In genomic region chr7:29340247-29340646, GRCm38 (mm10) we compare ENCODE assay signal across 22 mouse cellular contexts. TPM values are rescaled to one million over a fixed set of nuclear protein-coding genes. Genes with fewer than 3 reads are reported as not detected.
DNase-seq lines count a peak whose midpoint lies in the region; ATAC-seq and TF ChIP-seq lines count a peak whose summit lies in the region.
"Had no signal": no experiment of that assay in that cellular context is flagged by ENCODE, and none has a peak within 500 bp of the region (broad histone marks: within the 10 kb centered on the region; RNA-seq: fewer than 3 reads in every experiment).

No protein-coding gene starts in this region.

- peaks cover 12% of the 10 kb centered on the region for H3K4me1 ChIP-seq in heart, embryonic 11.5 days (ENCODE audit: control insufficient read depth, insufficient read depth, low read length)
- no peaks in the 10 kb centered on the region for H3K4me1 ChIP-seq in testis, adult 2 months (ENCODE audit: control insufficient read depth, insufficient read depth, low read length)
- peaks cover 86% of the 10 kb centered on the region for H3K4me1 ChIP-seq in liver, embryonic 13.5 days (replicated peaks)
- no peaks in the 10 kb centered on the region for H3K4me1 ChIP-seq in hindbrain, postnatal 0 days (ENCODE audit: insufficient read depth, low read length)

- no peak overlapping the region for H3K27ac ChIP-seq in heart, embryonic 11.5 days (ENCODE audit: low read depth, low read length)
- H3K27ac ChIP-seq in testis, adult 2 months (ENCODE audit: control insufficient read depth, insufficient read depth, low read depth, low read length) = peak overlapping the region; percentile 56
- peak overlapping the region; percentile 91 for H3K27ac ChIP-seq in liver, embryonic 13.5 days
- H3K27ac ChIP-seq in hindbrain, postnatal 0 days = no peak overlapping the region
- H3K27ac ChIP-seq: embryonic facial prominence, embryonic 12.5 days; forebrain, embryonic 12.5 days; hindbrain, embryonic 12.5 days had no signal

- no peak overlapping the region for H3K9ac ChIP-seq in heart, embryonic 11.5 days (ENCODE audit: low read depth, low read length)
- H3K9ac ChIP-seq in liver, embryonic 13.5 days = peak overlapping the region; percentile 73; the same call in 1 of the 2 replicates
- H3K9ac ChIP-seq in hindbrain, postnatal 0 days (replicated peaks; ENCODE audit: low read length) = no peak overlapping the region
- H3K9ac ChIP-seq: embryonic facial prominence, embryonic 12.5 days; forebrain, embryonic 12.5 days; forebrain, postnatal 0 days; hindbrain, embryonic 12.5 days had no signal

- TF ChIP-seq POLR2A in testis, adult 2 months (IDR thresholded peaks at IDR 0.05; ENCODE audit: control insufficient read depth, low read depth, low read length) = no peak

- H3K4me3 ChIP-seq in heart, embryonic 11.5 days (ENCODE audit: low read depth, low read length) = no peak overlapping the region
- H3K4me3 ChIP-seq in testis, adult 2 months (ENCODE audit: control insufficient read depth, low read depth, low read length) = no peak overlapping the region
- H3K4me3 ChIP-seq in liver, embryonic 13.5 days (replicated peaks) = no peak overlapping the region
- no peak overlapping the region for H3K4me3 ChIP-seq in hindbrain, postnatal 0 days (ENCODE audit: low read length)
- H3K4me3 ChIP-seq: embryonic facial prominence, embryonic 12.5 days; forebrain, embryonic 12.5 days; hindbrain, embryonic 12.5 days had no signal

- WGBS in heart, embryonic 11.5 days (ENCODE audit: insufficient replicate concordance) = 88% methylated on average over 9 of the region's 9 CpGs
- WGBS in liver, embryonic 13.5 days (ENCODE audit: insufficient replicate concordance) = 80% methylated on average over 9 of the region's 9 CpGs
- WGBS in hindbrain, postnatal 0 days = 90% methylated on average over 9 of the region's 9 CpGs

- no peaks in the 10 kb centered on the region for H3K36me3 ChIP-seq in heart, embryonic 11.5 days (ENCODE audit: control insufficient read depth, insufficient read depth, low read length)
- no peaks in the 10 kb centered on the region for H3K36me3 ChIP-seq in testis, adult 2 months (ENCODE audit: control insufficient read depth, insufficient read depth, low read length)
- H3K36me3 ChIP-seq in liver, embryonic 13.5 days = 0 out of 2 replicates have a peak, but pooled peaks cover 3% of the 10 kb centered on the region
- peaks cover 12% of the 10 kb centered on the region; the same call in 1 of the 2 replicates for H3K36me3 ChIP-seq in hindbrain, postnatal 0 days (ENCODE audit: insufficient read depth, low read length)
- H3K36me3 ChIP-seq: forebrain, embryonic 12.5 days had no signal

- TF ChIP-seq CTCF in testis, adult 2 months (IDR thresholded peaks at IDR 0.05; ENCODE audit: control insufficient read depth, insufficient read depth, insufficient replicate concordance, low read depth, low read length) = no peak
- TF ChIP-seq CTCF in hindbrain, postnatal 0 days (IDR thresholded peaks at IDR 0.05; ENCODE audit: low read depth) = no peak

- H3K9me3 ChIP-seq in heart, embryonic 11.5 days (replicated peaks; ENCODE audit: control insufficient read depth, low read length) = no peaks in the 10 kb centered on the region
- H3K9me3 ChIP-seq in liver, embryonic 13.5 days (replicated peaks) = no peaks in the 10 kb centered on the region
- no peaks in the 10 kb centered on the region for H3K9me3 ChIP-seq in hindbrain, postnatal 0 days (ENCODE audit: low read length)
- H3K9me3 ChIP-seq: embryonic facial prominence, embryonic 12.5 days; forebrain, embryonic 12.5 days; hindbrain, embryonic 12.5 days had no signal

- no peaks in the 10 kb centered on the region for H3K27me3 ChIP-seq in heart, embryonic 11.5 days (ENCODE audit: control insufficient read depth, insufficient read depth, low read length)
- no peaks in the 10 kb centered on the region for H3K27me3 ChIP-seq in testis, adult 2 months (ENCODE audit: control insufficient read depth, insufficient read depth, low read length)
- H3K27me3 ChIP-seq in liver, embryonic 13.5 days = no peaks in the 10 kb centered on the region
- H3K27me3 ChIP-seq in hindbrain, postnatal 0 days (ENCODE audit: insufficient read depth, low read length) = no peaks in the 10 kb centered on the region
- H3K27me3 ChIP-seq: embryonic facial prominence, embryonic 12.5 days; forebrain, embryonic 12.5 days; hindbrain, embryonic 12.5 days; Patski had no signal

- ATAC-seq in heart, embryonic 11.5 days (replicated peaks; ENCODE audit: insufficient number of reproducible peaks, low FRiP score, low TSS enrichment) = 0 out of 2 replicates have a peak, but pooled peaks have one; percentile 22
- no peak for ATAC-seq in liver, embryonic 13.5 days (ENCODE audit: low read depth)
- no peak for ATAC-seq in hindbrain, postnatal 0 days
- ATAC-seq: activated CD4-positive, CD25-positive, alpha-beta regulatory T cell, adult 4 months; forebrain, postnatal 0 days; hindbrain, embryonic 16.5 days; Patski had no signal

- no peak overlapping the region for H3K4me2 ChIP-seq in heart, embryonic 11.5 days
- peak overlapping the region; percentile 71; the same call in 1 of the 2 replicates for H3K4me2 ChIP-seq in liver, embryonic 13.5 days
- H3K4me2 ChIP-seq in hindbrain, postnatal 0 days (ENCODE audit: low read depth, low read length) = no peak overlapping the region
- H3K4me2 ChIP-seq: embryonic facial prominence, embryonic 12.5 days; forebrain, embryonic 12.5 days; hindbrain, embryonic 12.5 days had no signal

- DNase-seq in heart, adult 11 months = no peak
- no peak for DNase-seq in testis, postnatal 14 days (ENCODE audit: low spot score)
- no peak for DNase-seq in liver, embryonic 13.5 days
- DNase-seq in hindbrain, postnatal 0 days (ENCODE audit: low spot score) = no peak
- DNase-seq in gastrocnemius, adult 8-10 months (ENCODE audit: low spot score in 2 of 2) = no peak
- DNase-seq: adrenal gland, postnatal 10 days; cerebellum, adult 11-12 months; cerebellum, adult 9-10 months; cerebellum, postnatal 25 days; forebrain, postnatal 0 days; gastrocnemius, postnatal 25 days; heart, postnatal 10 days; heart, postnatal 4 days had no signal

RNA-seq across cellular contexts. Expression of gene Dpf1, which starts 36.5 kb away (rescaled TPM):
- polyA plus RNA-seq in heart, embryonic 11.5 days (2014; fragmentation: Nextera tagmentation; extraction: Ambion mirVana) = 2.9 and 3.3 TPM in 2 replicates
- 8.0 and 8.6 TPM in 2 replicates for polyA plus RNA-seq in testis, adult 2 months (2012; rRNA removed)
- polyA plus RNA-seq in liver, embryonic 13.5 days (2015; fragmentation: Nextera tagmentation; extraction: Ambion mirVana) = 1.7 and 2.3 TPM in 2 replicates
- 131 and 158 TPM in 2 replicates for total RNA-seq in hindbrain, postnatal 0 days (2014; rRNA removed)
- polyA plus RNA-seq in hindbrain, postnatal 0 days (2015; fragmentation: Nextera tagmentation; extraction: Ambion mirVana) = 105 and 111 TPM in 2 replicates
- 1 to 10 TPM in 3 of 4 experiments, under 1 TPM in 1; 0.92 to 4.5 (median 2.0) TPM for total RNA-seq in gastrocnemius, adult 8-10 months (2022)
- total RNA-seq: granulocyte monocyte progenitor cell, adult 5-6 weeks had no signal
- polyA plus RNA-seq: activated CD4-positive, CD25-positive, alpha-beta regulatory T cell, adult 4 months had no signal

RNA-seq across cellular contexts. Expression of gene Ppp1r14a, which starts 51.1 kb away (rescaled TPM):
- 9.4 and 10.3 TPM in 2 replicates for polyA plus RNA-seq in heart, embryonic 11.5 days (2014; fragmentation: Nextera tagmentation; extraction: Ambion mirVana)
- polyA plus RNA-seq in testis, adult 2 months (2012; rRNA removed) = 11.3 and 11.9 TPM in 2 replicates
- polyA plus RNA-seq in liver, embryonic 13.5 days (2015; fragmentation: Nextera tagmentation; extraction: Ambion mirVana) = 3.2 and 3.6 TPM in 2 replicates
- 3.4 and 8.4 TPM in 2 replicates for total RNA-seq in hindbrain, postnatal 0 days (2014; rRNA removed)
- polyA plus RNA-seq in hindbrain, postnatal 0 days (2015; fragmentation: Nextera tagmentation; extraction: Ambion mirVana) = 3.2 and 3.4 TPM in 2 replicates
- total RNA-seq in gastrocnemius, adult 8-10 months (2022) = 1 to 10 TPM; 2.7 to 3.4 (median 3.0) TPM
- total RNA-seq: granulocyte monocyte progenitor cell, adult 5-6 weeks had no signal
- polyA plus RNA-seq: activated CD4-positive, CD25-positive, alpha-beta regulatory T cell, adult 4 months had no signal

RNA-seq across cellular contexts. Expression of gene Spint2, which starts 58.5 kb away (rescaled TPM):
- 39.2 and 42.8 TPM in 2 replicates for polyA plus RNA-seq in heart, embryonic 11.5 days (2014; fragmentation: Nextera tagmentation; extraction: Ambion mirVana)
- 146 and 160 TPM in 2 replicates for polyA plus RNA-seq in testis, adult 2 months (2012; rRNA removed)
- polyA plus RNA-seq in liver, embryonic 13.5 days (2015; fragmentation: Nextera tagmentation; extraction: Ambion mirVana) = 24.9 and 25.2 TPM in 2 replicates
- 33.4 and 38.6 TPM in 2 replicates for total RNA-seq in hindbrain, postnatal 0 days (2014; rRNA removed)
- polyA plus RNA-seq in hindbrain, postnatal 0 days (2015; fragmentation: Nextera tagmentation; extraction: Ambion mirVana) = 123 and 133 TPM in 2 replicates
- total RNA-seq in gastrocnemius, adult 8-10 months (2022) = 10 to 100 TPM; 11.2 to 15.9 (median 12.5) TPM

Comparison
In these comparisons a context has a peak if more than half of its experiments do, and no peak if none do; other contexts are left out.
1. H3K27ac ChIP-seq: peak in testis, adult 2 months (single experiment) and liver, embryonic 13.5 days (single experiment); none in heart, embryonic 11.5 days (single experiment) and hindbrain, postnatal 0 days (single experiment).
2. RNA of gene Dpf1, which starts 36.5 kb away (polyA plus RNA-seq): 105 to 111 TPM in hindbrain, postnatal 0 days; 8.0 to 8.6 TPM in testis, adult 2 months, 2.9 to 3.3 TPM in heart, embryonic 11.5 days and 1.7 to 2.3 TPM in liver, embryonic 13.5 days; every median in the first group is over 10 times any median in the second.